Mouse (Mus musculus) skeletal muscle tissue, postnatal 0 days (tissue): ENCODE measurements around the gene Ahnak2. TPM values are rescaled to one million over a fixed set of nuclear protein-coding genes. Genes with fewer than 3 reads are reported as not detected.

Source experiments
- microRNA-seq, 2 experiments: library from miRNA; unstranded; fragments of <30 nt; microRNA quantifications; one replicate each; pipeline ENCODE4; 2016
- polyA plus RNA-seq: library from polyadenylated mRNA; unstranded; fragments of >200 nt; fragmentation: Nextera tagmentation; extraction: Ambion mirVana; gene quantifications from 2 replicates; pipeline ENCODE4 v1.2.1, GENCODE M21; 2015

The Ahnak2 gene
- polyA plus RNA-seq = 3.0 and 4.7 TPM in 2 replicates

GRCm38 (mm10) chr12:112801864-112802846, at the start of gene Ahnak2:
Gene Ahnak2 (minus strand): TSS chr12:112802657.

GRCm38 (mm10) chr12:112829244-112829864, 26.9 kb upstream of the Ahnak2 start, which contains the start of gene Cdca4:
Gene Cdca4 (minus strand): TSS chr12:112829423.

GRCm38 (mm10) chr12:112808587-112809364, 6.3 kb upstream of the Ahnak2 start, which contains the start of gene Clba1:
Gene Clba1 (plus strand): TSS chr12:112808937.

GRCm38 (mm10) chr12:112760154-112760926, 42.1 kb downstream of the Ahnak2 start, which contains the start of gene Pld4:
Gene Pld4 (plus strand): TSS chr12:112760655.

Small RNA genes lying within 50 kb of the gene (microRNA-seq; reads per million reads assigned to microRNA genes)
- 0 to 0.20 reads per million in 2 experiments for gene Mir6940

Other genes starting within 250 kb of the Ahnak2 start
- gene Inf2, start 213.9 kb downstream of the Ahnak2 start, polyA plus RNA-seq = 3.1 and 3.5 TPM in 2 replicates
- gene Adssl1, start 182.6 kb downstream of the Ahnak2 start, polyA plus RNA-seq = 273 and 281 TPM in 2 replicates
- gene Siva1, start 158.0 kb downstream of the Ahnak2 start, polyA plus RNA-seq = 70.6 and 72.1 TPM in 2 replicates
- 80.8 and 86.8 TPM in 2 replicates for gene Akt1, start 127.8 kb downstream of the Ahnak2 start, polyA plus RNA-seq
- gene Zbtb42, start 123.8 kb downstream of the Ahnak2 start, polyA plus RNA-seq = 3.2 and 3.6 TPM in 2 replicates
- gene Cep170b, start 82.2 kb downstream of the Ahnak2 start, polyA plus RNA-seq = 2.1 and 2.3 TPM in 2 replicates
- 14.3 and 15.0 TPM in 2 replicates for gene Pld4, start 42.0 kb downstream of the Ahnak2 start, polyA plus RNA-seq
- 0.79 and 1.7 TPM in 2 replicates for gene Clba1, start 6.3 kb upstream of the Ahnak2 start, polyA plus RNA-seq
- 18.6 and 22.2 TPM in 2 replicates for gene Cdca4, start 26.8 kb upstream of the Ahnak2 start, polyA plus RNA-seq
- 0.09 and 0.13 TPM in 2 replicates for gene Gpr132, start 65.6 kb upstream of the Ahnak2 start, polyA plus RNA-seq
- gene Jag2, start 127.1 kb upstream of the Ahnak2 start, polyA plus RNA-seq = 9.8 and 12.6 TPM in 2 replicates
- 53.9 and 60.7 TPM in 2 replicates for gene Nudt14, start 139.5 kb upstream of the Ahnak2 start, polyA plus RNA-seq
- 17.0 and 18.0 TPM in 2 replicates for gene Btbd6, start 173.8 kb upstream of the Ahnak2 start, polyA plus RNA-seq
- 33.7 and 39.6 TPM in 2 replicates for gene Brf1, start 198.0 kb upstream of the Ahnak2 start, polyA plus RNA-seq
- 14.8 and 16.7 TPM in 2 replicates for gene Pacs2, start 211.9 kb upstream of the Ahnak2 start, polyA plus RNA-seq